Mouse (Mus musculus) bone marrow macrophage, adult 2 months (primary cell): ENCODE results near the gene Cnpy2.

Source experiments
- CTCF ChIP-seq: IDR thresholded peaks from 2 replicates; pipeline ENCODE4 v1.5.1; 2012; ENCODE audit warnings: low read depth, mild to moderate bottlenecking, low read length, moderate library complexity
- POLR2A ChIP-seq: IDR thresholded peaks from 2 replicates; pipeline ENCODE4 v1.6.1; 2012; ENCODE audit warnings: mild to moderate bottlenecking, low read depth, low read length, borderline replicate concordance

DNA sequence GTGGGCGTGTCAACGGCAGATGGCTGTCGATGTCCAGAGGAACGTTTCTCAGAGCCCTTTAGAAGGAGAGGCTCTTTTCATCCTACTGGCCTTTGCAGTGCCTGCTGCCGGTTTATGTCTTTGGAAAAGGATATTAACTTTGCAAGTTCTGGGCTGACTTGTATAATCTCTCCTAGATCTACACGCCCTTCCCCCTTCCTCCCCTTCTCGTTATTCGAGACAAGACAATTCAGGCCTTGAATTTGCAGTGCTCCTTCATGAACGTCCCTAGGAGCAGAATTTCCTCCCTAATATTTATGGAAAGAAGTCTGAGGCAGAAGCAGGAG, 46.9 kb downstream of the Cnpy2 start:
- TF ChIP-seq POLR2A: no peak
- no peak for TF ChIP-seq CTCF
